In the genomic region with DNA sequence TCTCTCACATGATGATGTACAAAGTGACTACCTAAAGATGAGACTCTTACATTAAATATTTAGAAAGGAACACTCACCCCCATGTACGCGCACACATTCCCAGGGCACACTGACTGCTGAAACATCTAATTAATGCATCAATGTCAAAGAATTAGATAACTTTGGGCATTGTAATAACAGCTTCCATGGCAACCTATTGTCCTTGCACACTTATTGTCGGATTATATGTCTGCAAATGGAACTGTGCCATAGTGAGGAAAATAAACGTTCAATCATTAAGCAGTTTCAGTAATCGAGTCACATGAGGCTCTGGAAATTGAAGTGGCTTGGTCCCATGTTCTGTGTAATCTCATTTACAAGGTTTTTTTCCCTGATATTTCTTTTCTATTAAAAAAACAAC, we compare ENCODE assay signal across 19 mouse cellular contexts.
DNase-seq lines count a peak whose midpoint lies in the region; ATAC-seq lines count a peak whose summit lies in the region.
"Had no signal": no experiment of that assay in that cellular context is flagged by ENCODE, and none has a peak within 500 bp of the region (broad histone marks: within the 10 kb centered on the region; RNA-seq: fewer than 3 reads in every experiment).

No protein-coding gene starts in this region.

- no peak for DNase-seq in forebrain, embryonic 10.5 days (ENCODE audit: extremely low spot score, low spot score)
- peak; percentile 32 for DNase-seq in midbrain, embryonic 14.5 days
- no peak for DNase-seq in gastrocnemius, postnatal 25 days
- DNase-seq: adrenal gland, adult 8-10 months; adrenal gland, postnatal 25 days; cerebellum, adult 11-12 months; cerebellum, adult 8-10 months; cerebellum, postnatal 10 days; cerebellum, postnatal 36 days; heart, adult 11 months; kidney, adult 2 months had no signal

- no peaks in the 10 kb centered on the region for H3K9me3 ChIP-seq in forebrain, embryonic 12.5 days
- no peaks in the 10 kb centered on the region for H3K9me3 ChIP-seq in forebrain, embryonic 10.5 days
- no peaks in the 10 kb centered on the region for H3K9me3 ChIP-seq in midbrain, embryonic 14.5 days (ENCODE audit: control insufficient read depth, low read length)
- no peaks in the 10 kb centered on the region for H3K9me3 ChIP-seq in midbrain, embryonic 16.5 days (replicated peaks; ENCODE audit: control insufficient read depth, low read length, poor library complexity, severe bottlenecking)
- no peaks in the 10 kb centered on the region for H3K9me3 ChIP-seq in forebrain, embryonic 16.5 days (ENCODE audit: control insufficient read depth, low read length)
- H3K9me3 ChIP-seq: hindbrain, embryonic 12.5 days; hindbrain, embryonic 15.5 days had no signal

- H3K36me3 ChIP-seq in forebrain, embryonic 12.5 days (replicated peaks) = no peaks in the 10 kb centered on the region
- no peaks in the 10 kb centered on the region for H3K36me3 ChIP-seq in forebrain, embryonic 10.5 days (replicated peaks)
- no peaks in the 10 kb centered on the region for H3K36me3 ChIP-seq in midbrain, embryonic 14.5 days (ENCODE audit: control insufficient read depth, insufficient read depth, low read length)
- no peaks in the 10 kb centered on the region for H3K36me3 ChIP-seq in midbrain, embryonic 16.5 days (ENCODE audit: control insufficient read depth, insufficient read depth, low read length)
- no peaks in the 10 kb centered on the region for H3K36me3 ChIP-seq in forebrain, embryonic 16.5 days (ENCODE audit: control insufficient read depth, insufficient read depth)
- H3K36me3 ChIP-seq: hindbrain, embryonic 12.5 days; hindbrain, embryonic 15.5 days had no signal

- H3K4me1 ChIP-seq in forebrain, embryonic 12.5 days = peaks cover 3% of the 10 kb centered on the region; the same call in 1 of the 2 replicates
- H3K4me1 ChIP-seq in forebrain, embryonic 10.5 days = peaks cover 12% of the 10 kb centered on the region
- H3K4me1 ChIP-seq in midbrain, embryonic 14.5 days (ENCODE audit: control insufficient read depth, insufficient read depth, low read length) = no peaks in the 10 kb centered on the region
- no peaks in the 10 kb centered on the region for H3K4me1 ChIP-seq in midbrain, embryonic 16.5 days (ENCODE audit: control insufficient read depth, insufficient read depth, low read length)
- no peaks in the 10 kb centered on the region for H3K4me1 ChIP-seq in forebrain, embryonic 16.5 days (replicated peaks; ENCODE audit: control insufficient read depth, insufficient read depth, low read length)
- H3K4me1 ChIP-seq: hindbrain, embryonic 12.5 days; hindbrain, embryonic 15.5 days had no signal

- H3K27me3 ChIP-seq in forebrain, embryonic 12.5 days = no peaks in the 10 kb centered on the region
- no peaks in the 10 kb centered on the region for H3K27me3 ChIP-seq in forebrain, embryonic 10.5 days (ENCODE audit: poor library complexity, severe bottlenecking)
- H3K27me3 ChIP-seq in midbrain, embryonic 14.5 days (ENCODE audit: control insufficient read depth, insufficient read depth, low read length) = no peaks in the 10 kb centered on the region
- H3K27me3 ChIP-seq in midbrain, embryonic 16.5 days (ENCODE audit: control insufficient read depth, insufficient read depth, low read depth, low read length) = no peaks in the 10 kb centered on the region
- H3K27me3 ChIP-seq in forebrain, embryonic 16.5 days (replicated peaks; ENCODE audit: control insufficient read depth, insufficient read depth, low read length) = no peaks in the 10 kb centered on the region
- H3K27me3 ChIP-seq: hindbrain, embryonic 12.5 days; hindbrain, embryonic 15.5 days had no signal

- H3K4me3 ChIP-seq in forebrain, embryonic 12.5 days (replicated peaks) = no peak overlapping the region
- no peak overlapping the region for H3K4me3 ChIP-seq in forebrain, embryonic 10.5 days
- no peak overlapping the region for H3K4me3 ChIP-seq in midbrain, embryonic 14.5 days (replicated peaks; ENCODE audit: low read depth, low read length)
- no peak overlapping the region for H3K4me3 ChIP-seq in midbrain, embryonic 16.5 days (ENCODE audit: low read depth, low read length)
- H3K4me3 ChIP-seq in forebrain, embryonic 16.5 days (replicated peaks; ENCODE audit: low read length) = no peak overlapping the region
- H3K4me3 ChIP-seq: hindbrain, embryonic 12.5 days; hindbrain, embryonic 15.5 days had no signal

- no peak overlapping the region for H3K27ac ChIP-seq in forebrain, embryonic 12.5 days
- no peak overlapping the region for H3K27ac ChIP-seq in forebrain, embryonic 10.5 days
- H3K27ac ChIP-seq in midbrain, embryonic 14.5 days (replicated peaks; ENCODE audit: low read depth, low read length) = no peak overlapping the region
- H3K27ac ChIP-seq in midbrain, embryonic 16.5 days (ENCODE audit: low read length) = no peak overlapping the region
- H3K27ac ChIP-seq in forebrain, embryonic 16.5 days (ENCODE audit: low read length) = no peak overlapping the region
- H3K27ac ChIP-seq: hindbrain, embryonic 12.5 days; hindbrain, embryonic 15.5 days had no signal

- H3K9ac ChIP-seq in forebrain, embryonic 12.5 days = no peak overlapping the region
- no peak overlapping the region for H3K9ac ChIP-seq in midbrain, embryonic 14.5 days (replicated peaks; ENCODE audit: low read length)
- H3K9ac ChIP-seq in midbrain, embryonic 16.5 days (ENCODE audit: low read depth, low read length) = no peak overlapping the region
- H3K9ac ChIP-seq in forebrain, embryonic 16.5 days (replicated peaks; ENCODE audit: low read depth, low read length) = no peak overlapping the region
- H3K9ac ChIP-seq: hindbrain, embryonic 12.5 days; hindbrain, embryonic 15.5 days had no signal

- WGBS in forebrain, embryonic 12.5 days = 57% methylated on average over 5 of the region's 5 CpGs
- 86% methylated on average over 5 of the region's 5 CpGs for WGBS in forebrain, embryonic 10.5 days
- 47% methylated on average over 5 of the region's 5 CpGs for WGBS in midbrain, embryonic 14.5 days
- 42% methylated on average over 5 of the region's 5 CpGs for WGBS in midbrain, embryonic 16.5 days
- WGBS in forebrain, embryonic 16.5 days = 33% methylated on average over 5 of the region's 5 CpGs

- 0 out of 2 replicates have a peak, but pooled peaks have one; percentile 27 for ATAC-seq in forebrain, embryonic 12.5 days (ENCODE audit: low FRiP score)
- ATAC-seq in midbrain, embryonic 14.5 days (ENCODE audit: low FRiP score, low TSS enrichment) = no peak
- ATAC-seq in midbrain, embryonic 16.5 days = no peak
- peak; percentile 67 for ATAC-seq in forebrain, embryonic 16.5 days
- ATAC-seq: activated CD4-positive, CD25-positive, alpha-beta regulatory T cell, adult 4 months; intestine, postnatal 0 days had no signal

- H3K4me2 ChIP-seq in forebrain, embryonic 12.5 days = no peak overlapping the region
- H3K4me2 ChIP-seq in midbrain, embryonic 14.5 days (ENCODE audit: low read length) = no peak overlapping the region
- H3K4me2 ChIP-seq in midbrain, embryonic 16.5 days (ENCODE audit: low read length) = no peak overlapping the region
- H3K4me2 ChIP-seq in forebrain, embryonic 16.5 days (ENCODE audit: low read length) = no peak overlapping the region
- H3K4me2 ChIP-seq: heart, embryonic 11.5 days; hindbrain, embryonic 12.5 days; hindbrain, embryonic 15.5 days had no signal

Comparison
In these comparisons a context has a peak if more than half of its experiments do, and no peak if none do; other contexts are left out.
1. ATAC-seq: peak in forebrain, embryonic 12.5 days (single experiment) and forebrain, embryonic 16.5 days (single experiment); none in midbrain, embryonic 14.5 days (single experiment) and midbrain, embryonic 16.5 days (single experiment).